29 mouse cellular contexts compared by ENCODE assay signal in genomic region chr2:118278249-118278648, GRCm38 (mm10). TPM values are rescaled to one million over a fixed set of nuclear protein-coding genes. Genes with fewer than 3 reads are reported as not detected.
DNase-seq lines count a peak whose midpoint lies in the region; ATAC-seq and TF ChIP-seq lines count a peak whose summit lies in the region.
"Had no signal": no experiment of that assay in that cellular context is flagged by ENCODE, and none has a peak within 500 bp of the region (broad histone marks: within the 10 kb centered on the region; RNA-seq: fewer than 3 reads in every experiment).

No protein-coding gene starts in this region.

- no peak for ATAC-seq in kidney, embryonic 14.5 days (ENCODE audit: low FRiP score, low TSS enrichment)
- ATAC-seq: CD4-positive, CD25-positive, alpha-beta regulatory T cell, adult 4 months; forebrain, embryonic 14.5 days had no signal

- peak; percentile 24 for DNase-seq in left cerebral cortex, postnatal 4 days
- DNase-seq in left cerebral cortex, adult 9 months (ENCODE audit: low spot score in 2 of 2) = no peak
- peak; percentile 35 to 49 for DNase-seq in cerebellum, adult 18-20 months
- DNase-seq in cerebellum, postnatal 10 days = peak; percentile 78 to 82
- DNase-seq in ovary, postnatal 14 days (ENCODE audit: low spot score) = no peak
- DNase-seq in gastrocnemius, adult 2 months = no peak
- DNase-seq: adrenal gland, postnatal 14 days; heart, postnatal 10 days; kidney, adult 18-20 months; kidney, postnatal 36 days; liver; lung, adult 2 months; lung, postnatal 10 days; midbrain, embryonic 14.5 days; right cerebral cortex, adult 18-20 months; spleen, adult 18-20 months; thymus, postnatal 14 days had no signal

- no peak overlapping the region for H3K27ac ChIP-seq in kidney, embryonic 14.5 days (ENCODE audit: low read depth, low read length)
- H3K27ac ChIP-seq in gastrocnemius, adult 2 months = no peak overlapping the region
- H3K27ac ChIP-seq: embryonic facial prominence, embryonic 10.5 days; embryonic facial prominence, embryonic 15.5 days; heart, embryonic 13.5 days; hindbrain, embryonic 14.5 days; liver, embryonic 14.5 days; macrophage; neural tube, embryonic 15.5 days had no signal

- 93% methylated on average over 8 of the region's 8 CpGs for WGBS in kidney, embryonic 14.5 days

- no peaks in the 10 kb centered on the region for H3K36me3 ChIP-seq in kidney, embryonic 14.5 days (ENCODE audit: control insufficient read depth, insufficient read depth, low read length)
- H3K36me3 ChIP-seq: embryonic facial prominence, embryonic 10.5 days; embryonic facial prominence, embryonic 15.5 days; heart, embryonic 13.5 days; neural tube, embryonic 15.5 days had no signal

- no peak overlapping the region for H3K9ac ChIP-seq in kidney, embryonic 14.5 days (ENCODE audit: low read depth, low read length)
- H3K9ac ChIP-seq: embryonic facial prominence, embryonic 15.5 days; heart, embryonic 13.5 days; hindbrain, embryonic 14.5 days; liver, embryonic 14.5 days; neural tube, embryonic 15.5 days had no signal

- H3K4me1 ChIP-seq in kidney, embryonic 14.5 days (ENCODE audit: control insufficient read depth, insufficient read depth, low read length) = no peaks in the 10 kb centered on the region
- H3K4me1 ChIP-seq: embryonic facial prominence, embryonic 10.5 days; embryonic facial prominence, embryonic 15.5 days; neural tube, embryonic 15.5 days had no signal

- no peak overlapping the region for H3K4me3 ChIP-seq in kidney, embryonic 14.5 days (ENCODE audit: low read length)
- no peak overlapping the region for H3K4me3 ChIP-seq in gastrocnemius, adult 2 months
- H3K4me3 ChIP-seq: embryonic facial prominence, embryonic 10.5 days; embryonic facial prominence, embryonic 15.5 days; heart, embryonic 13.5 days; neural tube, embryonic 15.5 days had no signal

- TF ChIP-seq CTCF in gastrocnemius, adult 2 months (IDR thresholded peaks at IDR 0.05) = no peak

- H3K27me3 ChIP-seq in kidney, embryonic 14.5 days (ENCODE audit: control insufficient read depth, insufficient read depth, low read length) = no peaks in the 10 kb centered on the region
- H3K27me3 ChIP-seq: embryonic facial prominence, embryonic 15.5 days; heart, embryonic 13.5 days; neural tube, embryonic 15.5 days had no signal

- H3K9me3 ChIP-seq in kidney, embryonic 14.5 days (ENCODE audit: control insufficient read depth, low read length) = no peaks in the 10 kb centered on the region
- H3K9me3 ChIP-seq: embryonic facial prominence, embryonic 10.5 days; embryonic facial prominence, embryonic 15.5 days; heart, embryonic 13.5 days; neural tube, embryonic 15.5 days had no signal

- intact Hi-C loops in left cerebral cortex, postnatal 4 days (cut with DNase I) = no loop called here
- intact Hi-C loops in gastrocnemius, adult 2 months (cut with DNase I) = no loop called here

- no peak overlapping the region for H3K4me2 ChIP-seq in kidney, embryonic 14.5 days (replicated peaks; ENCODE audit: low read depth, low read length)
- H3K4me2 ChIP-seq: embryonic facial prominence, embryonic 15.5 days; heart, embryonic 13.5 days; hindbrain, embryonic 14.5 days; neural tube, embryonic 15.5 days had no signal

RNA-seq across cellular contexts. Expression of gene Fsip1, which starts 21.5 kb away (rescaled TPM):
- 1 to 10 TPM; 4.2 to 5.3 TPM for total RNA-seq in left cerebral cortex, postnatal 4 days (2021)
- 1.3 and 1.7 TPM in 2 replicates for polyA plus RNA-seq in kidney, embryonic 14.5 days (2014; fragmentation: Nextera tagmentation; extraction: Ambion mirVana)
- not detected for total RNA-seq in gastrocnemius, adult 2 months (2021)
- total RNA-seq: gastrocnemius, adult 18-20 months; heart, adult 8-10 months; heart, postnatal 10 days had no signal
- polyA plus RNA-seq: CD4-positive, CD25-positive, alpha-beta regulatory T cell, adult 4 months; heart, embryonic 13.5 days had no signal

Comparison
In these comparisons a context has a peak if more than half of its experiments do, and no peak if none do; other contexts are left out.
1. DNase-seq: peak in left cerebral cortex, postnatal 4 days (single experiment), cerebellum, adult 18-20 months (2 of 2) and cerebellum, postnatal 10 days (2 of 2); none in left cerebral cortex, adult 9 months (0 of 2), ovary, postnatal 14 days (single experiment) and gastrocnemius, adult 2 months (single experiment).
2. RNA of gene Fsip1, which starts 21.5 kb away (total RNA-seq): 4.2 to 5.3 TPM in left cerebral cortex, postnatal 4 days; not detected in gastrocnemius, adult 2 months; every median in the first group is over 4 times any median in the second.